Mouse (Mus musculus): ENCODE data around the gene Pold1. TPM values are rescaled to one million over a fixed set of nuclear protein-coding genes. Genes with fewer than 3 reads are reported as not detected.
A peak's percentile ranks its signal among the peaks of the same experiment; 100 is the strongest.

Gene Pold1
- total RNA-seq, 1 experiment from 2014 or later, result 16.1 TPM

GRCm38 (mm10) chr7:44531946-44532732 lies 16.5 kb downstream of the Pold1 start, which contains the start of gene Spib:
Gene Spib (minus strand): TSS chr7:44532071.
- no peak for ATAC-seq (replicated peaks; ENCODE audit: insufficient number of reproducible peaks, low FRiP score, low TSS enrichment, poor library complexity, severe bottlenecking)

- ATAC-seq (replicated peaks; ENCODE audit: insufficient number of reproducible peaks, low FRiP score, low TSS enrichment, poor library complexity, severe bottlenecking), result no peak
Measured at GRCm38 (mm10) chr7:44531207-44531606, 17.4 kb downstream of the Pold1 start.

GRCm38 (mm10) chr7:44530507-44530906 lies 18.1 kb downstream of the Pold1 start:
- no peak for ATAC-seq (replicated peaks; ENCODE audit: insufficient number of reproducible peaks, low FRiP score, low TSS enrichment, poor library complexity, severe bottlenecking)

- no peak for ATAC-seq (replicated peaks; ENCODE audit: insufficient number of reproducible peaks, low FRiP score, low TSS enrichment, poor library complexity, severe bottlenecking)
Measured at GRCm38 (mm10) chr7:44529518-44529917, 19.1 kb downstream of the Pold1 start.

GRCm38 (mm10) chr7:44527483-44528398 lies 20.9 kb downstream of the Pold1 start:
- ATAC-seq (replicated peaks; ENCODE audit: insufficient number of reproducible peaks, low FRiP score, low TSS enrichment, poor library complexity, severe bottlenecking), result peak; percentile 72

- no peak for ATAC-seq (replicated peaks; ENCODE audit: insufficient number of reproducible peaks, low FRiP score, low TSS enrichment, poor library complexity, severe bottlenecking)
Measured at GRCm38 (mm10) chr7:44526414-44527154, 22.1 kb downstream of the Pold1 start.

- no peak for ATAC-seq (replicated peaks; ENCODE audit: insufficient number of reproducible peaks, low FRiP score, low TSS enrichment, poor library complexity, severe bottlenecking)
Measured at GRCm38 (mm10) chr7:44525126-44525832, 23.4 kb downstream of the Pold1 start.

- ATAC-seq (replicated peaks; ENCODE audit: insufficient number of reproducible peaks, low FRiP score, low TSS enrichment, poor library complexity, severe bottlenecking), result no peak
Measured at GRCm38 (mm10) chr7:44524502-44524901, 24.1 kb downstream of the Pold1 start, which contains the start of gene Mybpc2. Gene Mybpc2 (minus strand): TSS chr7:44524656.

GRCm38 (mm10) chr7:44523056-44523455 lies 25.6 kb downstream of the Pold1 start:
- no peak for ATAC-seq (replicated peaks; ENCODE audit: insufficient number of reproducible peaks, low FRiP score, low TSS enrichment, poor library complexity, severe bottlenecking)

- ATAC-seq (replicated peaks; ENCODE audit: insufficient number of reproducible peaks, low FRiP score, low TSS enrichment, poor library complexity, severe bottlenecking), result 0 out of 2 replicates have a peak, but pooled peaks have one; percentile 23
Measured at GRCm38 (mm10) chr7:44521710-44522109, 26.9 kb downstream of the Pold1 start.

- ATAC-seq (replicated peaks; ENCODE audit: insufficient number of reproducible peaks, low FRiP score, low TSS enrichment, poor library complexity, severe bottlenecking), result no peak
Measured at GRCm38 (mm10) chr7:44520990-44521389, 27.7 kb downstream of the Pold1 start.

GRCm38 (mm10) chr7:44519240-44519913 lies 29.3 kb downstream of the Pold1 start:
- no peak for ATAC-seq (replicated peaks; ENCODE audit: insufficient number of reproducible peaks, low FRiP score, low TSS enrichment, poor library complexity, severe bottlenecking)

GRCm38 (mm10) chr7:44507491-44507890 lies 41.2 kb downstream of the Pold1 start:
- ATAC-seq (replicated peaks; ENCODE audit: insufficient number of reproducible peaks, low FRiP score, low TSS enrichment, poor library complexity, severe bottlenecking), result no peak

- ATAC-seq (replicated peaks; ENCODE audit: insufficient number of reproducible peaks, low FRiP score, low TSS enrichment, poor library complexity, severe bottlenecking), result peak; percentile 48; the same call in 1 of the 2 replicates
Measured at GRCm38 (mm10) chr7:44501563-44502115, 47.0 kb downstream of the Pold1 start.

- no peak for ATAC-seq (replicated peaks; ENCODE audit: insufficient number of reproducible peaks, low FRiP score, low TSS enrichment, poor library complexity, severe bottlenecking)
Measured at GRCm38 (mm10) chr7:44500046-44500445, 48.6 kb downstream of the Pold1 start.

GRCm38 (mm10) chr7:44498922-44499321 lies 49.7 kb downstream of the Pold1 start:
- ATAC-seq (replicated peaks; ENCODE audit: insufficient number of reproducible peaks, low FRiP score, low TSS enrichment, poor library complexity, severe bottlenecking), result no peak

- ATAC-seq (replicated peaks; ENCODE audit: insufficient number of reproducible peaks, low FRiP score, low TSS enrichment, poor library complexity, severe bottlenecking), result no peak
Measured at GRCm38 (mm10) chr7:44497361-44498055, 51.1 kb downstream of the Pold1 start.

Measured in monocyte, adult 5-6 weeks (primary cell).